Mouse (Mus musculus) testis, adult 2 months (tissue): Measurements from ENCODE around the gene Creb3l4. TPM values are rescaled to one million over a fixed set of nuclear protein-coding genes. Genes with fewer than 3 reads are reported as not detected.

Source experiments
- H3K27ac ChIP-seq: fragments of 200-500 bp; 2 replicates; pipeline ENCODE4 v1.5.1; 2012; ENCODE audit warnings: low read depth, low read length; ENCODE audit not compliant: control insufficient read depth, insufficient read depth
- H3K27me3 ChIP-seq: fragments of 200-500 bp; 2 replicates; pipeline ENCODE4 v1.6.1; 2012; ENCODE audit warnings: mild to moderate bottlenecking, low read length, moderate library complexity; ENCODE audit not compliant: control insufficient read depth, insufficient read depth
- H3K36me3 ChIP-seq: fragments of 200-500 bp; 2 replicates; pipeline ENCODE4 v1.6.1; 2012; ENCODE audit warnings: mild to moderate bottlenecking, low read length; ENCODE audit not compliant: control insufficient read depth, insufficient read depth
- H3K4me1 ChIP-seq: fragments of 200-500 bp; 2 replicates; pipeline ENCODE4 v1.6.1; 2012; ENCODE audit warnings: low read length; ENCODE audit not compliant: control insufficient read depth, insufficient read depth
- H3K4me3 ChIP-seq: fragments of 200-500 bp; 2 replicates; pipeline ENCODE4 v1.5.1; 2012; ENCODE audit warnings: low read depth, mild to moderate bottlenecking, low read length, moderate library complexity, mixed read lengths; ENCODE audit not compliant: control insufficient read depth
- CTCF ChIP-seq: fragments of 200-500 bp; IDR thresholded peaks from 2 replicates; pipeline ENCODE4 v1.5.1; 2012; ENCODE audit warnings: low read depth, mild to moderate bottlenecking, inconsistent platforms, low read length, moderate library complexity; ENCODE audit not compliant: control insufficient read depth, insufficient read depth, insufficient replicate concordance
- POLR2A ChIP-seq: fragments of 200-500 bp; IDR thresholded peaks from 2 replicates; pipeline ENCODE4 v1.6.1; 2012; ENCODE audit warnings: low read depth, mild to moderate bottlenecking, inconsistent platforms, low read length, moderate library complexity; ENCODE audit not compliant: control insufficient read depth
- polyA plus RNA-seq: library from polyadenylated mRNA; depleted of rRNA; stranded (reverse); fragments of >200 nt; gene quantifications from 2 replicates; pipeline ENCODE4 v1.2.3, GENCODE M21; 2012

Creb3l4 gene
- polyA plus RNA-seq, 1 experiment = 305 TPM

GRCm38 (mm10) chr3:90279743-90280142 lies 36.4 kb upstream of the Creb3l4 start:
- Histone ChIP-seq H3K27me3 (no peaks in the 10 kb centered on the region), H3K4me1 (peaks cover 6% of the 10 kb centered on the region), H3K36me3 (no peaks in the 10 kb centered on the region), H3K4me3 (no peak overlapping the region), H3K27ac (no peak overlapping the region)
- TF ChIP-seq POLR2A = no peak
- no peak for TF ChIP-seq CTCF

- no peaks in the 10 kb centered on the region for H3K36me3 ChIP-seq
- no peak overlapping the region for H3K4me3 ChIP-seq
- no peaks in the 10 kb centered on the region for H3K27me3 ChIP-seq
These were observed 35.9 kb upstream of the Creb3l4 start for GRCm38 (mm10) chr3:90279216-90279615.

GRCm38 (mm10) chr3:90278211-90278610 lies 34.9 kb upstream of the Creb3l4 start:
- TF ChIP-seq CTCF (no peak), POLR2A (no peak)
- Histone ChIP-seq H3K4me3 (no peak overlapping the region), H3K4me1 (peaks cover 15% of the 10 kb centered on the region), H3K27me3 (no peaks in the 10 kb centered on the region), H3K27ac (no peak overlapping the region), H3K36me3 (no peaks in the 10 kb centered on the region)

More at GRCm38 (mm10) chr3:90279216-90279615, 35.9 kb upstream of the Creb3l4 start:
- TF ChIP-seq POLR2A (no peak), CTCF (no peak)
- Histone ChIP-seq H3K27ac (no peak overlapping the region), H3K4me1 (peaks cover 6% of the 10 kb centered on the region)

GRCm38 (mm10) chr3:90277793-90278192 lies 34.5 kb upstream of the Creb3l4 start:
- H3K27ac ChIP-seq = no peak overlapping the region
- H3K4me1 ChIP-seq = peaks cover 15% of the 10 kb centered on the region
- H3K4me3 ChIP-seq = no peak overlapping the region
- no peaks in the 10 kb centered on the region for H3K27me3 ChIP-seq
- H3K36me3 ChIP-seq = no peaks in the 10 kb centered on the region
- TF ChIP-seq POLR2A = no peak
- TF ChIP-seq CTCF = no peak

- Histone ChIP-seq H3K27ac (no peak overlapping the region), H3K4me3 (no peak overlapping the region), H3K4me1 (peaks cover 15% of the 10 kb centered on the region), H3K27me3 (no peaks in the 10 kb centered on the region), H3K36me3 (no peaks in the 10 kb centered on the region)
- TF ChIP-seq CTCF (no peak), POLR2A (no peak)
These were observed 33.5 kb upstream of the Creb3l4 start for GRCm38 (mm10) chr3:90276858-90277257.

GRCm38 (mm10) chr3:90275286-90275685 lies 32.0 kb upstream of the Creb3l4 start:
- Histone ChIP-seq H3K4me1 (peaks cover 16% of the 10 kb centered on the region), H3K36me3 (no peaks in the 10 kb centered on the region)
- TF ChIP-seq POLR2A (no peak), CTCF (no peak)

GRCm38 (mm10) chr3:90273855-90274254 lies 30.5 kb upstream of the Creb3l4 start:
- Histone ChIP-seq H3K4me1 (peaks cover 18% of the 10 kb centered on the region), H3K4me3 (peak overlapping the region; percentile 68), H3K36me3 (no peaks in the 10 kb centered on the region), H3K27me3 (no peaks in the 10 kb centered on the region), H3K27ac (no peak overlapping the region)
- TF ChIP-seq CTCF (no peak), POLR2A (no peak)

More at GRCm38 (mm10) chr3:90275286-90275685, 32.0 kb upstream of the Creb3l4 start:
- H3K27ac ChIP-seq = no peak overlapping the region
- no peaks in the 10 kb centered on the region for H3K27me3 ChIP-seq
- no peak overlapping the region for H3K4me3 ChIP-seq

GRCm38 (mm10) chr3:90272170-90272569 lies 28.9 kb upstream of the Creb3l4 start:
- H3K4me3 ChIP-seq = peak overlapping the region; percentile 6; the same call in 1 of the 2 replicates
- no peak for TF ChIP-seq POLR2A
- no peak for TF ChIP-seq CTCF
- no peak overlapping the region for H3K27ac ChIP-seq
- H3K27me3 ChIP-seq = no peaks in the 10 kb centered on the region
- H3K4me1 ChIP-seq = peaks cover 18% of the 10 kb centered on the region
- no peaks in the 10 kb centered on the region for H3K36me3 ChIP-seq
